Mouse (Mus musculus) lung, embryonic 15.5 days (tissue): ENCODE data around the gene Tfdp2. TPM values are rescaled to one million over a fixed set of nuclear protein-coding genes. Genes with fewer than 3 reads are reported as not detected.

Experiments used
- ATAC-seq: fragments of 200-750 bp; cut with Nextera tagmentation; 2 replicates; pipeline ENCODE4 v1.8.0; 2017; ENCODE audit warnings: moderate number of reproducible peaks, borderline replicate concordance; ENCODE audit not compliant: low FRiP score, low TSS enrichment; ENCODE audit errors: extremely low read depth
- H3K27ac ChIP-seq: fragments of 300-500 bp; sonication (generic); 2 replicates; pipeline ENCODE4 v1.5.1; 2015; ENCODE audit warnings: moderate library complexity, mild to moderate bottlenecking, inconsistent platforms
- H3K27me3 ChIP-seq: fragments of 300-500 bp; sonication (generic); 2 replicates; pipeline ENCODE4 v1.6.1; 2015; ENCODE audit warnings: inconsistent platforms
- H3K36me3 ChIP-seq: fragments of 300-500 bp; sonication (generic); 2 replicates; pipeline ENCODE4 v1.6.1; 2015; ENCODE audit warnings: inconsistent platforms
- H3K4me1 ChIP-seq: fragments of 300-500 bp; sonication (generic); 2 replicates; pipeline ENCODE4 v1.6.1; 2015; ENCODE audit warnings: inconsistent platforms
- H3K4me2 ChIP-seq: fragments of 300-500 bp; sonication (generic); 2 replicates; pipeline ENCODE4 v1.6.1; 2015; ENCODE audit warnings: inconsistent platforms, mild to moderate bottlenecking, moderate library complexity
- H3K4me3 ChIP-seq: fragments of 300-500 bp; sonication (generic); 2 replicates; pipeline ENCODE4 v1.5.1; 2015; ENCODE audit warnings: mild to moderate bottlenecking, inconsistent platforms
- H3K9ac ChIP-seq: fragments of 300-500 bp; sonication (generic); 2 replicates; pipeline ENCODE4 v1.6.1; 2015; ENCODE audit warnings: inconsistent platforms
- H3K9me3 ChIP-seq: fragments of 300-500 bp; sonication (generic); 2 replicates; pipeline ENCODE4 v1.6.1; 2016; ENCODE audit warnings: inconsistent platforms
- WGBS: fragments of 180-500 bp; shearing (Covaris S2); methylation state at CpG from one replicate; pipeline ENCODE4 v1.1.7; 2015; 5-methylcytosine and 5-hydroxymethylcytosine counted together
- polyA plus RNA-seq: library from polyadenylated mRNA; unstranded; fragments of >200 nt; fragmentation: Nextera tagmentation; extraction: Ambion mirVana; gene quantifications from 2 replicates; pipeline ENCODE4 v1.2.1, GENCODE M21; 2015

Gene Tfdp2
- polyA plus RNA-seq, 1 experiment from 2014 or later, result 38.8 TPM

DNA sequence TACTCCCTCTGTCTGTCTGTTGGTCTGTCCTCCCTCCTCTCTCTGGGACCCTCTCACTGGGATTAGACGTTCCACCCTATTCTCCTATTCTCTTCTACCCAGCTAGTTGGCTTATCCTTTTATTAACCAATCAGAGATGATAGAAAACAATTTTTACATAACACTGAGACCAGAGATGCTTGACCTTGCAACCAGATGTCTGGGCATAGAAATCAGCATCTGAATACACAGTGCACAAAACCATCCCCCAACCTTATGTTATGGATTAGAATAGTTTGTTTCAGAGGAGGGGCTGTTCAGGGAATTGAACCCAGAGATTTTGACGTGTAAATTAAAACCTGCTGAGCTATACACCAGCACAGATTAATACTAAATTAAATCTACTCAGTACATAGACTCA, 34.2 kb downstream of the Tfdp2 start:
- Histone ChIP-seq H3K9ac (no peak overlapping the region), H3K9me3 (no peaks in the 10 kb centered on the region), H3K4me3 (no peak overlapping the region), H3K4me1 (no peaks in the 10 kb centered on the region), H3K36me3 (no peaks in the 10 kb centered on the region), H3K4me2 (no peak overlapping the region), H3K27ac (no peak overlapping the region), H3K27me3 (no peaks in the 10 kb centered on the region)
- ATAC-seq, result no peak
- 79% methylated on average over 2 of the region's 2 CpGs for WGBS

DNA sequence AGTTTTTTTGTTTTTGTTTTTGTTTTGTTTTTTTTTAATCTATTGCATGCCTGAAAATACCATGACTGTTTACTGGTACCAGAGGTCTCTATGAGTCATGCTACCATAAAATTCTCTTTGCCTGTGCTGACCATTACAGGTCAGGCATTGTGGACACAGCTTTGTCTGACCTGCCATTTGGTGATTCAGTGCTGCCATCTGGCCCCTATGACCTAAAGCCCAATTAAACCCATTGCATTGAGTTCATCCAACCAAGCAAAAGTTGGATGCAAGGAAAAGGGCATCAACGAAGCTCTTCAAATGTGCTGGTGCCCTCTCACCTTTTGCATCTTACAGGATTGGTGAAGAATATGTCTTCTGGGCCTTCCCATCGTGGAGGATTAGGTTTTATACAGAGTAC, 39.4 kb downstream of the Tfdp2 start:
- Histone ChIP-seq H3K27me3 (no peaks in the 10 kb centered on the region), H3K36me3 (no peaks in the 10 kb centered on the region), H3K9me3 (no peaks in the 10 kb centered on the region), H3K4me1 (no peaks in the 10 kb centered on the region), H3K9ac (no peak overlapping the region), H3K4me3 (no peak overlapping the region), H3K4me2 (no peak overlapping the region), H3K27ac (no peak overlapping the region)
- no peak for ATAC-seq
- WGBS, result 80% methylated on average over 2 of the region's 2 CpGs

DNA sequence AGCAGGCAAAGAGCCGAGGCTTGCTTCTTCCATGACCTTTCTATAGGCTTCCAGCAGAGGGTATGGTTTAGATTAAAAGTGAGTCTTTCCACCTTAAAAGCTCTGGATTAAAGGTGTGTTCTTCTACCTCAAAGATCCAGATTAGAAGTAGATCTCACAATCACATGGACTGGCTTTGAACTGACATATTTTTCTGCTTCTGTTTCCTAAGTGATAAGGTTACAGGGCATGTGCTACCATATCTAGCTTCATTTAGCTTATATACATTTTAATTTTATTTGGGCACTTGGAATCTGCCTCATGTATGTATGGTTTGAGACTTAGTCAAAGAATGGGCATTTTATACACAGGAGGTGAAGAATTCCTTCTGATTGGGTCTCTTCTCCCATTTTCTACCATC, 41.3 kb downstream of the Tfdp2 start:
- H3K4me3 ChIP-seq, result no peak overlapping the region
- 74% methylated on average over 1 of the region's 1 CpGs for WGBS
- H3K27me3 ChIP-seq, result no peaks in the 10 kb centered on the region
- no peak overlapping the region for H3K4me2 ChIP-seq
- no peaks in the 10 kb centered on the region for H3K4me1 ChIP-seq
- no peak overlapping the region for H3K9ac ChIP-seq
- H3K27ac ChIP-seq, result no peak overlapping the region
- H3K36me3 ChIP-seq, result no peaks in the 10 kb centered on the region
- no peaks in the 10 kb centered on the region for H3K9me3 ChIP-seq
- no peak for ATAC-seq

DNA sequence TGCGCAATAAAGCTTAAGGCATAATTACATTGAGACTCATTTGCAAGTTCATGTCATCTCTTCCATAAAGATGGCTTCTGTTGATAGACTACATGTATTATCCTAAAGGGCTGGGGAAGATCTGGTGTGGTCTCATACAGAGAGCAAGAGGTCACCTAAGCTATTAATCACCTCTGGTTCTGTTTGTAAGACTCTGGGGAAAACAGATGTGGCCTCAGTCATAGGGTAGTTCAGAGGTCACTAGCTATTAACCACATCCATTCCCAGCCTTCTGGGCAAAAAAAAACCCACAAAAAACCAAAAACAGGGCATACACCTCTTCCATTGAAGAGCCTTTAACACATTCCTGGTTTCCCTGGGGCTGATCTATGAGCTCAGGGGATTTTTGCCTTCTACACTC, 42.2 kb downstream of the Tfdp2 start:
- H3K27me3 ChIP-seq, result no peaks in the 10 kb centered on the region
- H3K9ac ChIP-seq, result no peak overlapping the region
- no peaks in the 10 kb centered on the region for H3K9me3 ChIP-seq
- WGBS, result 83% methylated on average over 1 of the region's 1 CpGs
- no peak overlapping the region for H3K27ac ChIP-seq
- H3K4me1 ChIP-seq, result no peaks in the 10 kb centered on the region
- no peak for ATAC-seq
- H3K4me2 ChIP-seq, result no peak overlapping the region
- H3K4me3 ChIP-seq, result no peak overlapping the region
- no peaks in the 10 kb centered on the region for H3K36me3 ChIP-seq

DNA sequence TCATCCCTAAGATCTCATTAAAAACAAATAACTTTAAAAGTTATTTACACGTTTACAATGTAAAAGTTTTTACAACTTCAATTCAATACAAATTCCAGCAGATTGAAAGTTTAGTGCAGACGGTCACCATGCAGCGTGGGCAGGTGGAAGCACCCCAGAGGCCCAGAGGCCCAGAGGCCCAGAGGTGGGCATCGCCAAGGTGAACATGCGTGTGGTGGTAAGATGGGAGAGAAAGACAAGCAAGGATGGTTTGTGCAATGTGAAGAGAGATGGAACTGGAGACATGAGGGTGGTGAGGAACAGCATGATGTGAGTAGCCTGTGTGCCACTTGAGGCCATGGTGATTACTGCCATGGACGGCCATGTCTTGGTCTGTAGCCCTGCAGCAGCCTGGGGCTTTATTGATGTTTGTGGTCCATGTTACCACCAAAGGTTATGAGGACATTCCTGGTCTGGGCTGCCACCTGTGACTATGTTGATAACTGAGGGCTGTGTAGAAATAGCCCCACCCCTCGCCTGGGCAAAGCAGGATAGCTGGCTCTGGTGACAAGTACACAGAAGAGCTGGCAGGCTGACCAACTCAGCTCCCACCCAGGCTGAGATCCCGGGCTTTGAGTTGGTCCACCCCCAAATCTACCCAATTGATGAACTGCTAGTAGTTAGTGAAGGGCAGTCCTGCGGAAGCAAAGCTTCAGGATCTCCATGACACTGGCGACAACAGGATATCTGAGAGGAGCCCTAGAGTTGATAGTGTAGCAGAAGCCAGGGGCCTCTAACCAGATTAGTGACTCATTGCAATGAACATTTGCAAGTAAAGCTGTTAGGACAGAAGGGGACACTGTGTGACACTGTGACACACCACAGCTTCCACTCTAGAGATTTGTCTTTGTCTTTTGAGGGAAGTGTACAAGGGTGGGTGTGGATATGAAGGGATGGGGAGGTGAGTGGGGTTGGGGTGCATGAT, 45.3 kb downstream of the Tfdp2 start:
- Histone ChIP-seq H3K9me3 (no peaks in the 10 kb centered on the region), H3K27me3 (no peaks in the 10 kb centered on the region), H3K4me2 (no peak overlapping the region), H3K36me3 (no peaks in the 10 kb centered on the region), H3K4me3 (no peak overlapping the region), H3K4me1 (no peaks in the 10 kb centered on the region), H3K27ac (no peak overlapping the region), H3K9ac (no peak overlapping the region)
- peak; percentile 57; the same call in 1 of the 2 replicates for ATAC-seq
- WGBS, result 83% methylated on average over 10 of the region's 10 CpGs

DNA sequence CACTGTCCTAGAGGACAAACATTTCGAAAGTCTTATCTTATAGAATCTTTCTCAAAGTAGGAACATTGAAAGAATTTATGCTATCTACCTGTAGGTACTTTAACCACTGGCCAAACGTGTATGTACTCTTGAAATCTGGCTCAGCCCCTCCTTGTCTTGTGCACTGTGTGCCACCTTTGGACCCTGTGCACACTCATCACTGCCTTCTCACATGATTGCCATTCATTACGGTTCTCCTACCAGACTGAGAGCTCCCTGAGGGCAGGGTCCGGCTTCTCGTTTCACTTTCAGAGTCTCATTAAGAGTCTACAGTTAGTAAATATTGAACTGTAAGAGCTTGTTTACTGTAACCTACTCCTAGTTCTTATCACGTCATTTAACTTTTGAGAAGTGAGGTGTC, 47.8 kb downstream of the Tfdp2 start:
- H3K36me3 ChIP-seq, result no peaks in the 10 kb centered on the region
- no peak overlapping the region for H3K9ac ChIP-seq
- H3K27me3 ChIP-seq, result no peaks in the 10 kb centered on the region
- H3K4me3 ChIP-seq, result no peak overlapping the region
- H3K4me1 ChIP-seq, result no peaks in the 10 kb centered on the region
- no peak overlapping the region for H3K27ac ChIP-seq
- 57% methylated on average over 6 of the region's 6 CpGs for WGBS
- no peak overlapping the region for H3K4me2 ChIP-seq
- no peaks in the 10 kb centered on the region for H3K9me3 ChIP-seq
- ATAC-seq, result no peak

DNA sequence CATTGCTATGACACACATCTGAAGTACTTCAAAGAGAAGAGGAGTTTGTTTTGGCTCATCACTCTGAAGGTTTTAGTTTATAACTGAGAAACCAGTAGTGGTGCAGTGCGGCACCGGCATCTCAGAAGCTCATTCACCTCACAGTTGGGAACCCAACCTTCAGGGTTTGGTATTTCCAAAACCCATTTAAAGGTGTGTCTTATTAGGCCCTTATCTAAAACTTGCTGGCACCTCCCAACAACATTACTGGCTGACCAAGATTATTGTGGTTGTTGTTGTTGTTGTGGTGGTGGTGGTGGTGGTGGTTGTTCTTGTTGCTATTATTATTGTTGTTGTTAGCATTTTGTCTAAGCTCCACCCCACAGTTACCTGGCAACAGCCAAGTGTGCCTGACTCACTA, 58.7 kb downstream of the Tfdp2 start:
- Histone ChIP-seq H3K36me3 (no peaks in the 10 kb centered on the region), H3K4me2 (no peak overlapping the region), H3K4me3 (no peak overlapping the region), H3K9me3 (no peaks in the 10 kb centered on the region), H3K27ac (no peak overlapping the region), H3K27me3 (no peaks in the 10 kb centered on the region), H3K9ac (no peak overlapping the region), H3K4me1 (peaks cover 2% of the 10 kb centered on the region; the same call in 1 of the 2 replicates)
- 87% methylated on average over 2 of the region's 2 CpGs for WGBS
- no peak for ATAC-seq

DNA sequence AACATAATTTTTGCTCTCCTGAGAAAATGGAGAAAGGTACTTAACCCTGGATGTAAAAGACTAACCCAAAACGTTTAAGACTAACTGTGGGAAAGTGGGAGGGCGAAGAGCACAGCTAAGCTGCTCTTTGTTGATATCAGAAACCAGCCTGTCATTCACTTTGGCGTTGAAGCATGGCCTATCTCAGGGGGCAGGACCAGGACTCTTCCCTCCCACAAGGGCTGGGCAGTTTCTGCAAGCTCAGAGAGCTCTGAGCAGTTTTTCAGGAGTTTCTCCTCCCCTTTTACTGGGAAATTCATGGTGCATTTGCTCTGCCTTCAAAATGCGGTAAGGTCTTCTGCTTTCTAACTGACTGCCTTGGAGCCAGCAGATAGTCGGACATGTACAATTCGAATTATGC, 62.4 kb downstream of the Tfdp2 start:
- no peak overlapping the region for H3K27ac ChIP-seq
- no peaks in the 10 kb centered on the region for H3K36me3 ChIP-seq
- peaks cover 3% of the 10 kb centered on the region; the same call in 1 of the 2 replicates for H3K4me1 ChIP-seq
- H3K4me3 ChIP-seq, result no peak overlapping the region
- H3K4me2 ChIP-seq, result no peak overlapping the region
- H3K9me3 ChIP-seq, result no peaks in the 10 kb centered on the region
- 20% methylated on average over 6 of the region's 6 CpGs for WGBS
- ATAC-seq, result peak; percentile 39; the same call in 1 of the 2 replicates
- no peaks in the 10 kb centered on the region for H3K27me3 ChIP-seq
- no peak overlapping the region for H3K9ac ChIP-seq

DNA sequence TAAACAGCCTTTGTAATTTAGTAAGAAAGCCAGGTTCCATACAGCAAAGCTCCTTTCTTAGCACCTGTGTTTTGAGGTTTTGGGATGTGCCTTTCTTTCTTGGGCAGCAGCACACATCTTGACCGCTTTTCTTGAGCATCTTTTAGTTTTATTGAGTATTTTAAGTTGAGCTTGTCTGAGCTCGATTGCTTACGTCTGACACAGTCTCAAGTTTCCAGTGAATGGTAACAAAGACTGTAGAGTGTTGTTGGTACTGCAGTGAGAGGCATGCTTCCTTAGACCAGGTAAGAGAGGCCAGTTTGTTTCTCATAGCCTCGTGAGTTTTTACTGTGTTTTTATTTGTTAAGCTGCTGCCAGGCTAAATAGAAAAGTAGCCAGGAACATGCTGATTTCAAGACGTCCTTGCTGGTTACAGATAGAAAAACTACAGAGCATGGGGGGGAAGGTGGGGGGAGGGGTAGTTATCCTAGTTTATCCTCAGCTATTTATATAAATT, 63.0 kb downstream of the Tfdp2 start:
- Histone ChIP-seq H3K4me1 (peaks cover 3% of the 10 kb centered on the region; the same call in 1 of the 2 replicates), H3K27me3 (no peaks in the 10 kb centered on the region), H3K9ac (0 out of 2 replicates have a peak overlapping the region, but pooled peaks have one; percentile 4), H3K9me3 (no peaks in the 10 kb centered on the region), H3K36me3 (no peaks in the 10 kb centered on the region), H3K27ac (0 out of 2 replicates have a peak overlapping the region, but pooled peaks have one; percentile 6), H3K4me3 (peak overlapping the region; percentile 41), H3K4me2 (peak overlapping the region; percentile 55)
- ATAC-seq, result no peak
- WGBS, result under 1% methylated on average over 5 of the region's 5 CpGs

DNA sequence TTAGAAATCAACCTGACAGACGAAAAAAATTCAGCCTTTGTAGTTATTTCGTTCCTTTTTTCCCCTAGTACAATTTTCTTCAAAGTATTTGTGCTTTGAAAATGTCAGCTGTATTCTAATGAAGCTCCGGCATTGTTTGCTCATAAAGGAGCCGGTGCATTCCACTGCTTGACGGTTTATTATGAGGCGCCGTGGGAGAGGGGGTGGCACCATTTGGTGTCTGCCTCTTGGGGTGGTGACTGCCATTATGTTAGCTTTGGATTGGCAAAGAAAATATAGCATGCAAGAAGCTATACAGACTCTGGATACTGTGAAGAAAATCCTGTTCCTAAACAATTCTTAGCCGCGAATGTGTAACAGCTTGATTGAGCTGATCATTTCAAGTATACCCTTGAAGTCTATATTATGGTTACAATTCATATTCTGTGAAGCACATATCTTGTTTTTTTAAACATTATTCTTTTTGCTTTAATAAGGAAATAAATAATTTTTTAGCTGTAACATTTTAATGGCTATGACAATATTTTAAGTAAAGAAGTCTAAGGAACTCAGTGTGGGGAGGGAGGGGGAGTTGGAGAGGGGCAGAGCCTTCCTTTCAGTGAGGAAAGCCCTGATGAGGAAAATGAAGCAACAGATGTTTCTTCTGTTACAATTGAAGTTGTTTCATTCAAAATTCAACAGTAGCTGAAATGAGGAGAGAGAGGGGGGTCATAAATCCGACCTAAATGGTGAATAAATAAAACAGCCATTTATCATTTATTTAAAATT, 63.9 kb downstream of the Tfdp2 start:
- no peaks in the 10 kb centered on the region for H3K36me3 ChIP-seq
- H3K9ac ChIP-seq, result peak overlapping the region; percentile 23; the same call in 1 of the 2 replicates
- no peak for ATAC-seq
- H3K27ac ChIP-seq, result no peak overlapping the region
- peaks cover 3% of the 10 kb centered on the region; the same call in 1 of the 2 replicates for H3K4me1 ChIP-seq
- H3K4me3 ChIP-seq, result peak overlapping the region; percentile 35
- 7% methylated on average over 10 of the region's 10 CpGs for WGBS
- peak overlapping the region; percentile 55 for H3K4me2 ChIP-seq
- H3K9me3 ChIP-seq, result no peaks in the 10 kb centered on the region
- no peaks in the 10 kb centered on the region for H3K27me3 ChIP-seq

DNA sequence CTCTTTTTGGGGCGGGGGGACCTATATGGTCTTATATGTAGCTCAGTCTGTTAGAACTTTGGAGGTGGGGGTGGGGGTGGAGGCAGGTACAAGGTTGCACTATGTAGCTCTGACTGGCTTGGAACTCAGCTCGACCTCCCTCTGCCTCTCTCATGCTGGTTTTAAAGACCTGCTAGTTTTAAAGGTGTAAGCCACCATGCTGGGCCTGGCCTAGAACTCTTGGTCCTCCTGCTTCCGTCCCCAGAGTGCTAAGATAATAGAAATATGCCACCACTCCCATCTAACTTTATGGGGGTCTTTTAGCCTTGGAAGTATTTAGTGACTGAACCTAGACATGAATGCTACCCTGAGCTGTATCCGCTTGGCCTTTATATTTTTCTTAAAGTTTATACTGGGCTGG, 65.0 kb downstream of the Tfdp2 start:
- no peaks in the 10 kb centered on the region for H3K9me3 ChIP-seq
- no peaks in the 10 kb centered on the region for H3K36me3 ChIP-seq
- no peak overlapping the region for H3K4me2 ChIP-seq
- no peak for ATAC-seq
- H3K27me3 ChIP-seq, result no peaks in the 10 kb centered on the region
- 77% methylated on average over 4 of the region's 4 CpGs for WGBS
- H3K27ac ChIP-seq, result no peak overlapping the region
- peaks cover 3% of the 10 kb centered on the region; the same call in 1 of the 2 replicates for H3K4me1 ChIP-seq
- no peak overlapping the region for H3K4me3 ChIP-seq
- no peak overlapping the region for H3K9ac ChIP-seq
